Mouse (Mus musculus) midbrain, embryonic 11.5 days (tissue): Measurements from ENCODE around the gene Sufu. TPM values are rescaled to one million over a fixed set of nuclear protein-coding genes. Genes with fewer than 3 reads are reported as not detected.
A peak's percentile ranks its signal among the peaks of the same experiment; 100 is the strongest.

ENCODE experiments used
- ATAC-seq: fragments of 200-750 bp; cut with Nextera tagmentation; 2 replicates; pipeline ENCODE4 v1.8.0; 2017; ENCODE audit warnings: moderate TSS enrichment, moderate library complexity; ENCODE audit not compliant: low FRiP score
- DNase-seq: peaks from one replicate; pipeline ENCODE4 v3.0.0; 2015; ENCODE audit warnings: low spot score; ENCODE audit errors: missing footprints
- H3K27ac ChIP-seq: fragments of 300-500 bp; sonication (generic); 2 replicates; pipeline ENCODE4 v1.5.1; 2014; ENCODE audit warnings: low read depth, low read length
- H3K27me3 ChIP-seq: fragments of 300-500 bp; sonication (generic); 2 replicates; pipeline ENCODE4 v1.6.1; 2014; ENCODE audit warnings: mild to moderate bottlenecking, low read length, moderate library complexity, mixed read lengths; ENCODE audit not compliant: control insufficient read depth, insufficient read depth
- H3K36me3 ChIP-seq: fragments of 300-500 bp; sonication (generic); 2 replicates; pipeline ENCODE4 v1.6.1; 2014; ENCODE audit warnings: mild to moderate bottlenecking, low read length, moderate library complexity, mixed read lengths; ENCODE audit not compliant: control insufficient read depth, insufficient read depth
- H3K4me1 ChIP-seq: fragments of 300-500 bp; sonication (generic); 2 replicates; pipeline ENCODE4 v1.6.1; 2014; ENCODE audit warnings: low read length; ENCODE audit not compliant: control insufficient read depth, insufficient read depth
- H3K4me2 ChIP-seq: fragments of 300-500 bp; sonication (generic); 2 replicates; pipeline ENCODE4 v1.6.1; 2014; ENCODE audit warnings: mild to moderate bottlenecking, moderate library complexity
- H3K4me3 ChIP-seq: fragments of 300-500 bp; sonication (generic); 2 replicates; pipeline ENCODE4 v1.5.1; 2014; ENCODE audit warnings: low read depth, low read length
- H3K9ac ChIP-seq: fragments of 300-500 bp; sonication (generic); 2 replicates; pipeline ENCODE4 v1.6.1; 2014; ENCODE audit warnings: low read length
- H3K9me3 ChIP-seq: fragments of 300-500 bp; sonication (generic); 2 replicates; pipeline ENCODE4 v1.6.1; 2016; ENCODE audit warnings: low read length; ENCODE audit not compliant: control insufficient read depth
- WGBS: fragments of 180-500 bp; shearing (Covaris S2); extraction: QIAGEN DNeasy Blood & Tissue Kit; methylation state at CpG from one replicate; pipeline ENCODE4 v1.1.7; 2014; 5-methylcytosine and 5-hydroxymethylcytosine counted together
- polyA plus RNA-seq: library from polyadenylated mRNA; unstranded; fragments of >200 nt; fragmentation: Nextera tagmentation; extraction: Ambion mirVana; gene quantifications from 2 replicates; pipeline ENCODE4 v1.2.1, GENCODE M21; 2014

The Sufu gene
- polyA plus RNA-seq, 1 experiment from 2014 or later: 38.7 TPM

GRCm38 (mm10) chr19:46507181-46507581 is 110.5 kb downstream of the Sufu start:
- Histone ChIP-seq H3K9ac (peak overlapping the region; percentile 77), H3K9me3 (no peaks in the 10 kb centered on the region), H3K4me1 (peaks cover 52% of the 10 kb centered on the region), H3K36me3 (peaks cover 4% of the 10 kb centered on the region; the same call in 1 of the 2 replicates), H3K4me2 (peak overlapping the region; percentile 81), H3K4me3 (peak overlapping the region; percentile 25), H3K27me3 (no peaks in the 10 kb centered on the region), H3K27ac (peak overlapping the region; percentile 96)
- peak; percentile 95 for DNase-seq
- 20% methylated on average over 8 of the region's 8 CpGs for WGBS
- peak; percentile 53 for ATAC-seq

GRCm38 (mm10) chr19:46507806-46508205 is 111.1 kb downstream of the Sufu start:
- H3K4me3 ChIP-seq: no peak overlapping the region; the same call in 1 of the 2 replicates
- ATAC-seq (no peak), DNase-seq (no peak)
- H3K36me3 ChIP-seq: peaks cover 7% of the 10 kb centered on the region; the same call in 1 of the 2 replicates
- WGBS: 88% methylated on average over 1 of the region's 1 CpGs
- peak overlapping the region; percentile 96 for H3K27ac ChIP-seq
- no peaks in the 10 kb centered on the region for H3K27me3 ChIP-seq
- peaks cover 52% of the 10 kb centered on the region for H3K4me1 ChIP-seq
- peak overlapping the region; percentile 77 for H3K9ac ChIP-seq
- peak overlapping the region; percentile 81 for H3K4me2 ChIP-seq
- H3K9me3 ChIP-seq: no peaks in the 10 kb centered on the region

GRCm38 (mm10) chr19:46508738-46509137 is 112.0 kb downstream of the Sufu start:
- ATAC-seq (no peak), DNase-seq (no peak)
- no peaks in the 10 kb centered on the region for H3K9me3 ChIP-seq
- H3K36me3 ChIP-seq: peaks cover 15% of the 10 kb centered on the region
- H3K4me3 ChIP-seq: no peak overlapping the region
- H3K4me2 ChIP-seq: no peak overlapping the region
- H3K27me3 ChIP-seq: no peaks in the 10 kb centered on the region
- no peak overlapping the region for H3K27ac ChIP-seq
- H3K4me1 ChIP-seq: peaks cover 52% of the 10 kb centered on the region
- H3K9ac ChIP-seq: no peak overlapping the region
- WGBS: 81% methylated on average over 3 of the region's 3 CpGs

GRCm38 (mm10) chr19:46509202-46509601 is 112.5 kb downstream of the Sufu start:
- Histone ChIP-seq H3K4me1 (peaks cover 51% of the 10 kb centered on the region), H3K9me3 (no peaks in the 10 kb centered on the region), H3K27me3 (no peaks in the 10 kb centered on the region), H3K36me3 (peaks cover 19% of the 10 kb centered on the region), H3K4me2 (no peak overlapping the region), H3K4me3 (no peak overlapping the region), H3K9ac (no peak overlapping the region), H3K27ac (no peak overlapping the region)
- ATAC-seq: no peak
- 92% methylated on average over 3 of the region's 3 CpGs for WGBS
- DNase-seq: no peak

- peaks cover 46% of the 10 kb centered on the region for H3K4me1 ChIP-seq
- H3K27ac ChIP-seq: no peak overlapping the region
- H3K9ac ChIP-seq: no peak overlapping the region
- peaks cover 24% of the 10 kb centered on the region for H3K36me3 ChIP-seq
- H3K4me2 ChIP-seq: no peak overlapping the region
- no peaks in the 10 kb centered on the region for H3K27me3 ChIP-seq
- no peak for ATAC-seq
- 89% methylated on average over 4 of the region's 4 CpGs for WGBS
- no peaks in the 10 kb centered on the region for H3K9me3 ChIP-seq
- H3K4me3 ChIP-seq: no peak overlapping the region
- DNase-seq: no peak
Observed at GRCm38 (mm10) chr19:46509736-46510135, 113.0 kb downstream of the Sufu start.

GRCm38 (mm10) chr19:46510401-46510800 is 113.7 kb downstream of the Sufu start:
- DNase-seq: no peak
- Histone ChIP-seq H3K36me3 (peaks cover 31% of the 10 kb centered on the region), H3K4me1 (peaks cover 39% of the 10 kb centered on the region), H3K27ac (no peak overlapping the region), H3K4me2 (no peak overlapping the region), H3K4me3 (no peak overlapping the region), H3K27me3 (no peaks in the 10 kb centered on the region), H3K9ac (no peak overlapping the region), H3K9me3 (no peaks in the 10 kb centered on the region)
- no peak for ATAC-seq
- 89% methylated on average over 5 of the region's 5 CpGs for WGBS

- Histone ChIP-seq H3K4me2 (no peak overlapping the region), H3K4me3 (no peak overlapping the region), H3K27ac (no peak overlapping the region), H3K4me1 (peaks cover 35% of the 10 kb centered on the region), H3K9ac (no peak overlapping the region), H3K9me3 (no peaks in the 10 kb centered on the region), H3K27me3 (no peaks in the 10 kb centered on the region), H3K36me3 (peaks cover 34% of the 10 kb centered on the region)
- 70% methylated on average over 3 of the region's 3 CpGs for WGBS
- ATAC-seq (no peak), DNase-seq (no peak)
Observed at GRCm38 (mm10) chr19:46510824-46511223, 114.1 kb downstream of the Sufu start.

- no peak overlapping the region for H3K4me3 ChIP-seq
- H3K4me1 ChIP-seq: peaks cover 32% of the 10 kb centered on the region
- no peak overlapping the region for H3K27ac ChIP-seq
Observed at GRCm38 (mm10) chr19:46511263-46511662, 114.6 kb downstream of the Sufu start.

GRCm38 (mm10) chr19:46514387-46514786 is 117.7 kb downstream of the Sufu start:
- no peaks in the 10 kb centered on the region for H3K9me3 ChIP-seq
- ATAC-seq (no peak), DNase-seq (no peak)
- peaks cover 35% of the 10 kb centered on the region for H3K36me3 ChIP-seq
- H3K4me3 ChIP-seq: no peak overlapping the region
- H3K27ac ChIP-seq: no peak overlapping the region
- no peaks in the 10 kb centered on the region for H3K27me3 ChIP-seq
- no peak overlapping the region for H3K4me2 ChIP-seq
- H3K4me1 ChIP-seq: peaks cover 27% of the 10 kb centered on the region
- WGBS: 87% methylated on average over 11 of the region's 12 CpGs
- H3K9ac ChIP-seq: no peak overlapping the region

More at GRCm38 (mm10) chr19:46511263-46511662, 114.6 kb downstream of the Sufu start:
- no peaks in the 10 kb centered on the region for H3K9me3 ChIP-seq
- H3K4me2 ChIP-seq: no peak overlapping the region
- H3K9ac ChIP-seq: no peak overlapping the region
- no peak for ATAC-seq
- peaks cover 35% of the 10 kb centered on the region for H3K36me3 ChIP-seq
- 91% methylated on average over 10 of the region's 10 CpGs for WGBS
- no peaks in the 10 kb centered on the region for H3K27me3 ChIP-seq
- DNase-seq: no peak
